Mouse (Mus musculus) hematopoietic stem cell, adult 5-6 weeks (primary cell): ENCODE measurements around the gene Usp45. TPM values are rescaled to one million over a fixed set of nuclear protein-coding genes. Genes with fewer than 3 reads are reported as not detected.

ENCODE experiments used
- ATAC-seq, 2 experiments: fragments of 125-278 bp in 1 of 2; replicated peaks in 1 of 2; 2 replicates each; pipeline ENCODE4 v1.8.0; 2016 to 2017; ENCODE audit warnings: inconsistent platforms in 2 of 2, mild to moderate bottlenecking in 2 of 2, moderate number of reproducible peaks in 2 of 2, low read depth in 1 of 2, moderate TSS enrichment in 1 of 2; ENCODE audit not compliant: low FRiP score in 2 of 2, poor library complexity in 2 of 2, severe bottlenecking in 2 of 2, insufficient read depth in 1 of 2, low TSS enrichment in 1 of 2
- total RNA-seq: library from RNA; stranded (forward); fragments of 172-1452, 232-1000 nt; gene quantifications from 2 replicates; pipeline ENCODE4 v1.2.3, GENCODE M21; 2017

The Usp45 gene
- total RNA-seq, 1 experiment from 2014 or later, result 18.9 TPM

DNA sequence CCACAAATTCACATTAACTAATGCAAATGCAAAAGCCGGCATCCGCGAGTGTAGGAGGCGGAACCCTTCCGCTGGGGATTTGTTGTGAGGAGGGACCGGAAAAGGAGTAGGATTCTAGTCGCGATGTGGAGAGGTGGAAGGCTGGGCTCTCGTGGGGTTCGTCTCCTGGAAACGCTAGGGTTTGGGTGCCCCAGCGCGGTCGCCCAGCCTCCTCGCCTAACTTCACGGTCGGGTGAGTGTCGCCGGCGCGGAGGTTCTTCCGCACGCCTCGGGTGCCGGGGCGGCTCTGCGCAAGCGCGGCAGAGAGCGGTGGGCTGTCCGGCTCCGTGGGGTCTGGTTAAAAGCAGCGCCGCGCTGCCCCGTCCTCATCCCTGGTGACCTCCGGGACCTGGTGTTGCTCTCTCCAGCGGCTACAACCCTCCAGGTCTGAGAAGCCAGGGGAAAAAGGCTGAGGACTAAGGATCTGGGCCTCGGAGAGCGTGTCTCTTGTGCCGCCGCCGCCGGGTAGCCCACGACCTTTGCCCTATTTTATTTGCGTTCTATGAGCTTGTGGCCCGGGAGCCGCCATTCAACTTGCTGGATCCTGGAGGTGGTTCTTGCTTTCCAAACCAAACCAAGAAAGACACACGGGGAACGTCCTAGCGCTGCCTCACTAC is 112.7 kb downstream of the Usp45 start, which contains the start of gene Coq3:
Gene Coq3, plus strand, starts transcription at position 109 of the 656 bp plus-strand sequence.
- peak; percentile 77 to 91 for ATAC-seq

DNA sequence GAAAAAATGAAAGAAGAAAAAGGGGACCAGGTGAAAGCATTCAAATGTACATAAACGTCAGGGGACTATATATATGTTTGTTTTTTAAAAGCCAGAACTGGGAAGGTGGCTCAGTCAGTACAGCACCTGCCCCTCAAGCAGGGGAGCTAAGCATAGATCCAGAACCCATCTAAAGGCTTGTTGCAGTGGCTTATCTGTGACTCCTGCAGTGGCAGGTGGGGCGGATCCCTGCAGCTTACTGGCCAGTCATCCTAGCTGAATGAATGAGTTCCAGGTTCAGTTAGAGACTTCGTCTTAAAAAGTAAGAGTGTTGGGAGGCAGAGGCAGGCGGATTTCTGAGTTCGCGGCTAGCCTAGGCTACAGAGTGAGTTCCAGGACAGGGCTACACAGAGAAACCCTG is 115.8 kb downstream of the Usp45 start:
- no peak for ATAC-seq

DNA sequence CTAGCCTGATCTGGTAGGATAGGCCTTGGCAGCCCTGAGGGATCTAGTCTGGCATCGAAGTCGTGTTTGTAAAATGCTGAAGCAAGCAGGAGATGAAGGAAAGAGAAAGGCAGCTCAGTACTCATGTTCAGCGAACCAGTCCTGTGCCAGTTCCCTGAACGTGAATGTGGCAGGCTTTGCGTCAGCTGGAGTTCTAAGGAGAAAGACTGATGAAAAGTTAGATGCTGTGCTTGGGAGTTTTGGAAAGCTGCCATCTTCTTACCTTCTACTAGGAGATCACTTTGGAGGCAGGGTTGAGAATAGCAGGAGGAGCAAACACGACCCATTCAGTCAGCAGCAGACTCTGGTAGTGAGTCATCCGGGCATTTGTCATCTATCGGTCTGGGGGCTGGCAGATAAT is 118.9 kb downstream of the Usp45 start:
- ATAC-seq, result no peak

Other genes with a start within 250 kb of the Usp45 start
- gene Prdm13, start 81.2 kb upstream of the Usp45 start, total RNA-seq, result not detected in 2 replicates
- 26.8 and 32.5 TPM in 2 replicates for gene Ccnc, start 39.5 kb upstream of the Usp45 start, total RNA-seq
- 3.9 and 4.7 TPM in 2 replicates for gene Tstd3, start 56 bp downstream of the Usp45 start, total RNA-seq
- gene Pnisr, start 80.4 kb downstream of the Usp45 start, total RNA-seq, result 98.4 and 206 TPM in 2 replicates
- gene Coq3, start 112.5 kb downstream of the Usp45 start, total RNA-seq, result 7.3 and 7.4 TPM in 2 replicates
- gene Faxc, start 164.2 kb downstream of the Usp45 start, total RNA-seq, result 0.55 and 0.63 TPM in 2 replicates